Mouse (Mus musculus) cerebellum, postnatal 36 days (tissue): ENCODE data around the gene Myadml2.

Source experiments
- DNase-seq, 2 experiments: peaks; one replicate each; pipeline ENCODE4 v3.0.0; 2021 to 2022; ENCODE audit warnings: mixed read lengths in 2 of 2

The Myadml2 gene

DNA sequence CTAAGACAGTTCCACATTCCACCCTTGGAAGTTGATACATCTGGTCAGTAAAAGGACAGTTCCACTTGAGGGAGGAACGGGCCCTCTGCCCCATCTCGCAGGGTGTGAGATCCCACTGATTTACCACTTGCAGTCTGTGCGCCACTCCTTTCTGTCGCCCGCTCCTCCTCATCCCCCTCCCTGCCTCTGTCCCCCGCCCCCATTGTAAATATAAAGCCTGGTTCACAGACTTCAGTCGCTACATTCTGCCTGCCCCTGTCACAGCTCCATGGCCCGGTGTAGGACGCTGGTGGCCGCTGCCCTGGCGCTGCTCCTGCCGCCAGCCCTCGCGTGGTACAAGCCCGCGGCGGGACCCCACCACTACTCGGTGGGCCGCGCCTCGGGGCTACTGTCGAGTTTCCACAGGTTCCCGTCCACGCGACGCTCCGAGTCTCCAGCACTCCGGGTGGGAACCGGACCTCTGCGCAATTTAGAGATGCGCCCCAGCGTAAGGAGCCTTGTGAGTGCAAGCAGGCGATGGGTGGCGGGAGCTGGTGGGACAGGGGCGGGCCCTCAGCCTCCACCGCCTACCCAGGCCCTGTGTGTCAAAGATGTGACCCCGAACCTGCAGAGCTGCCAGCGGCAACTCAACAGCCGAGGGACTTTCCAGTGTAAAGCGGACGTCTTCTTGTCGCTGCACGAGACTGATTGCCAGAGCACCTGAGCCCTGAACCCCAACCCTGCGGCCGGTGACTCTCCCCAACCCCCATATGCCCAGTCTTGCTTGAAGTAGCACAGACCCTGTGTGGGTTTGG, 39.5 kb downstream of the Myadml2 start, which contains the start of gene Npb:
TSS of gene Npb (plus strand) at position 237 of the 794 bp plus-strand sequence.
- peak in 1 of 2 experiments; percentile 10 for DNase-seq

DNA sequence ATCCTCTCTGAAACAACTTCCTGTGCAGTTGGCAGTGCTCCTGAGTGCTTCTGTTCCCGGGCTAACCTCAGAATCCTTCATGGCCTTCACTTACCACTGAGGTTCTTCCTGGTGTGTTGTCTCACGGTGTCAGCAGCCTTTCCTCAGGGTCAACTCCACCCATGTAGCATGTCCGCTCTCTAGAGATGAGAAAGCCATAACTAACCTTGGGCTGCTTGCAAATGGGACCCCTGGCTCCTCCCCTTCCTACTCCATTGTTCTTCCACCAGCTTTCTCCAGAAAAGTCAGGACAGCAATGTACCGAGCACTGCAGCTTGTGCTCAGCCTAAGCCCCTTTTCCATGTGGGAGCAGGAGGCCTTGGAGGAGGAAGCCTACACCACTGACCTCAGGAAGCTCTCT, 41.2 kb downstream of the Myadml2 start:
- DNase-seq: no peak

DNA sequence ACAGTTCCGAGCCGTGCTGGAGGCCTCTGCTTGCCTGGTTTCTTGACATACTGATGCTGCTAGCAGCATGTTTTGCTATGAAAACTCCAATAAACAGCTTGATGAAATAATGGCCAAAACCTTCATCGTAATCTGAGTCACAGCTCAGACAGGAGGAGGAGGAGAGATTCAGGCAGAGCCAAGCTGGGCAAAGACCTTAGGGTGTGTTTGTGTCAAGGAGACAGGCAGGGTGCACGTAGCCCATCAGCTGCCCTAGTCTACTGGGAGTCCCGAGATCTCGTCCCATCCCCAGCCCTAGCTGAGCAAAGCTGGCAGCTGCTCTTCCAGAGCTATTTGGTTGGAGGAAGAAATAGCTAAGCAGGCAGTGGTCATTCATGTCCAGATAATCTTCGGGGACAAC, 42.3 kb downstream of the Myadml2 start:
- DNase-seq: no peak

GRCm38 (mm10) chr11:120603545-120603944, 44.4 kb downstream of the Myadml2 start:
- no peak for DNase-seq

- DNase-seq: no peak
Observed at GRCm38 (mm10) chr11:120600716-120601115, 47.2 kb downstream of the Myadml2 start.

DNA sequence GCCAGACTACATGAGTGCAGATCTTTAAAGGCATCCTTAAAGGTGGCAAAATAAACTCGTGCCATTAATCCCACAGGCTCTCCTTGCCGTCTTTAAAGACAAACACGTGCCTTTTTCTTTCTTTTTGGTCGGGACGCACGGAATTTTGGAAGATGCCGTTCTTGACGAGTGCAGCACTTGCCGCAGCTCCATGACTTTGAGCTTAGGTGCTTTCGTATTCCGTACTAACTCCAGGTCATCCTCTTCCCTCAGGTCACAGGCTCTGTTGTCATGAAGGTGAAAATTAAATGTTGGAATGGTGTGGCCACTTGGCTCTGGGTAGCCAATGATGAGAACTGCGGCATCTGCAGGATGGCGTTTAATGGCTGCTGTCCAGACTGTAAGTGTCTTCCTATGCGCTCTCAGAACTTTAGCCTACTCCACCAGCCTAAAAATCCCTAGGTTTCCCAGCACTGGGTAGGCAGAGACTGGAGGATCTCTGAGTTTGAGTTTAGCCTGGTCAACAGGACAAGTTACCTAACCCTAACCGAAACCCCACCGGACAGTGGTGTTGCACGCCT, 48.9 kb downstream of the Myadml2 start:
- no peak for DNase-seq

DNA sequence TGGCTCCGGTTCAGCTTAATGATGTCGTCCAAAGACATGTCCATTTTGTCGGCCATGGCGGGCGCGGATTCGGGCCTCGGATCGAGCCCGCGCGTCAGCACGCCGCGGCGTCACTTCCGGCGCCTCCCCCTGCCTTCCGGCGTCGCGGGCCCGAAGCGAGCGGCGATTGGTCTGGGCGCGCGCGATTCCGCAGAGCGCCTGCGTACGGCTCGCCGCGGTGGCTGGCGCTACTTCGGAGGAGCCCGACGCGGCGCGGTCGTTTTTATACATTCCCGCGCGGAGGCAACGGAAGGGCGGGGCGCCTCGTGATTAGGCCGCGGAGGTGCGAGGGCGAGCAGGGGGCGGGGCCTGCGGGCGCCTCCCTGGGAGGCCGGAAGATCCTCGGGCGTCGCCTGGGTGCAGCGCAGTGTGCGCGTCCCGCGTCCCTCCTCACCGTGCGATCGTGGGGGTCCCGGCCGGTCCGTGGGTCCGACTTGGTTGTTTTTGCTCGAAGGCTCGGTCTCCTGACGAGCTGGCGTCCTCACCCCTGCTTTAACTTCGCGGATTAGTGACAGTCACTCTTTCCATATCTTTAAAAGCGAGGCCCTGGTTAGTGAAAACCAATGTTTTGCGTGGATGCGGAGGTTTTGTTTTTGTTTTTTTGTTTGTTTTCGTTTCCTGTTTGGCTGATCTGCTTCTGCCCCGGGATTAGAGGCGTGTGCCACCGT, 49.5 kb downstream of the Myadml2 start, which contains the start of the genes Alyref and Anapc11:
TSS of gene Alyref (minus strand) at position 83 of the 707 bp plus-strand sequence.
TSS of gene Anapc11 (plus strand) at position 139 of the 707 bp plus-strand sequence.
- DNase-seq: peak; percentile 89 to 93

DNA sequence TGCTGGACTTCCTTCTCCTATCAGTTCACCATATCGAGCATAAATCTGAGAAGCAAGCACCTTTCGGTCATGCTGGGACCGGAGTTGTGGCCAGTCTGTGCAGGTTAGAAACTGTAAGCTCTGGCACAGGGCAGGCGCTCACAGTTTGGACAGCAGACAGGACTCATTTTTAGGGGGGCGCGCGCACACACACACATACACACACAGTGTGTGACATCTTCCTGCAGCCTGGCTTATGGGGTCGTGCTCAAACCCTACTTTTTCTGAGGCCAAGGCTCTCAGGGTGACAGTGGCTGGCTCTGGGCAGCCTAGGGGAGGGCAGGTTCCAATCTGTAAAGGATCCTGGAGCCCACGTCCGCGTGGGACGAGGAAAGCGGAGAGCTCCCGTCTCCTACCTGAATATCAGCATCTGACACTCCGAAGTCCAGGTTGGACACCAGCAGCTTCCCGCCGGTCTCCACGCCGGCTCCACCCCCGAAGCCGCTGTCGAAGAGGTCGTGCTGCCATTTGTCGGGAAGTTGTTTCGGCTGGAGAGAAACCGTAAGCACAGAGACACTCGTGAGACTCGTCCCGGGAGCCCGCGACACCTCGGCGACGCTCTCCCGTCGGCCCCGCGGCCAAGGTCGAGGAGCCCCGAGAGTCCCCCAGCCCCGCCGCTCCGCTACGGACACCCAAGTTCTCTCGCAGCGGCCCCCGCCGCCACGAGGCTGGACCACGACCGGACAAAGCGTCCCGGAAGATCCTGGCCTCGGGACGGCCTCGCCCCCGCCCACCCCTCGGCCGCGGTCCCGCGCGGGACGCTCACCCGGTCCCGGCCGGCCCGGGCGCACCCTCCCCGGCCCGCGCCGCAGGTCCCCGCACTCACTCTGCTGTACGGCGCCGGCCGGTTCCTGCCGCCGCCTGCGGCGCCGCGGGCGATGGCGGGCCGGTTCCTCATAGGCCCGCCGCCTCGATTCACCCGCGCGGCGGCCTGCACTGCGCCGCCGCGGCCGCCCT, 50.4 kb downstream of the Myadml2 start:
- peak in 1 of 2 experiments; percentile 27 for DNase-seq
